Mouse (Mus musculus): ENCODE measurements around the gene Ece1.
"Not testable (repeated sequence)": the region's sequence is repeated elsewhere in the genome, so short reads cannot be mapped to it uniquely, and the experiment has no call there.

Ece1 gene

DNA sequence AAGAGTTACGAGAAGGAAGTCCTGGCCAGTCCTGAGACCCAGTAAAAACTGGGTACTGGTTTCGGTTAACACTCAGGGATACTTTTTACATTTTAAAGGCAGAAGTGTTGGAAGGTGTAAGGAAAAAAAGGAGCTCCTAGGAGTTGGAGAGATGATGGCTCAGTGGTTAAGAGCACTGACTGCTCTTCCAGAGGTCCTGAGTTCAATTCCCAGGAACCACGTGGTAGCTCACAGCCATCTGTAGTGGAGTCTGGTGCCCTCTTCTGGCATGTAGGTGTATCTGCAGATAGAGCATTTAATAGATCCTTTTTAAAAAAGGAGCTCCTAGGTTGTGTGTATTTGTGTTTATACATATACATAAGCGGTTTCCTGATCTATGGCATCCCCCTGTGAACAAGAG, 83.3 kb downstream of the Ece1 start:
- DNase-seq: no peak

DNA sequence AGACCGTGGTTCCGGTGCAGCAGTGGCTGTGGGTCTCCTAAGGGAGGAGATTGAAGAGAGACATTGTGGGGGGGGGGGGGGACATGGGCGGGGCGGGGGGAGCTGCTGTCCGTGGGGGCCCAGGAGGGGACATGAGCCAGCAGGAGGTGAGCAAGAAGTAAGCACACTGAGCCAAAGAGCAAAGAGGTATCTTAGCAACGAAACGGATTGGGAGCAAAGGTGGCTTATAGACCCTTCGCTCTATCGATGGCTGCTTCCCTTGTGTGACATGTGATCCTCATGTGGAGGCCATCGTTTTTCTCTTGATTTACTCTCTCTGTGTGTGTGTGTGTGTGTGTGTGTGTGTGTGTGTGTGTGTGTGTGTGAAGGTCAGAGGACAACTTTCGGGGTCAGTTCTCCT, 84.4 kb downstream of the Ece1 start:
- DNase-seq: no peak

DNA sequence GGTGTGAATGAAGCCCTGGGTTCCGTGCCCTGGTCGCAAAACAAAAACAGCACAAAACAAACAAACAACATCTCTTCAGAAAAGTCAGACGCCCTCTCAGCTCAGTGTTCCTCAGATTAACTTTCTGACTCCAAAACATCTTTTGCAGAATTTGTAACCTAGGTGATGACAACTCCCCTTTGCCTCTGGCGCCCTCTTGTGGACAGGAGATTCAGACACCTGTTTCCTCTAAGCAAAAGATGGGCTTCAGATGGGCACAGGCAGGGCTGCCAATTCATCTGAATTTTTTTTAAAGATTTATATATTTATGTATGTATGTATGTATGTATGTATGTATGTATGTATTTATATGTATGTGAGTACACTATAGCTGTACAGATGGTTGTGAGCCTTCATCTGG, 90.8 kb downstream of the Ece1 start:
- DNase-seq: peak; percentile 73

DNA sequence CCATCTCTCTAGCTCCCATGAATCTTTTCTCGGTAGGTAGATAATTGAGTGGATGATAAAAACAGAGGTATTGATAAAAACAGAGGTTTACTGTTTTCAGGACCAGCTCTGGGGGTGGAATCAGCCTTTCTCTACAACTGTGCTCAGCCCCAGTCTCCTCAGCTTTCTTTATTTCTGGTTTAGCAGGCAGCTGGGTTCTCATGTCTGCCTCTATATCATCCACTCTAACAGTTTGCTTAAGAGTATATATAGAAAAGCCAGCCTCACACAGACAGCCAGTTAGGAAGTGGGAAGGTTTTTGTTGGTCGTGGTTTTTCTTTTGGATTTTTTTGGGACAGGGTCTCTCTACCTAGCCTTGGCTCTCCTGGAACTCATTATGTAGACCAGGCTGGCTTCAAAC, 92.1 kb downstream of the Ece1 start:
- no peak for DNase-seq

DNA sequence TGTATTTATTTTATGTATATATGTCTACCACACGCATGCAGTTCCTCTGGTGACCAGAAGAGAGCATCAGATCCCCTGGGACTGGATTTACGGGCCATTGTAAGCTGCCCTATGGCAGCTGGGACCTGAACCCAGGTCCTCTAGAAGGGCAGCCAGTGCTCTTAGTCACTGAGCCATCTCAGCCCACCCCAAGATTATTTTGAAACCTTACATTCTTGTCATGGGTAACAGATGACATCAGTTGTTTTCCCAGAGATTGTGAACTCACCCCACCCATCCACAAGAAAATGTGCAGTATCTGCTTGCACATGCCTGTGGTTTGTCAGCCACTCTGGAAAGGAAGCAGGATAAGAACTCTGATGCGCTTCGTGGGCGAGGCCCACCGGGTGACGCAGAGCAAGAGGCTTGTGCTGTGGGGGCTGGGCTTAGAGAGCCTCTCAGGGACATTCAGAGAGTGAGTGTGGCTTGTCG, 92.9 kb downstream of the Ece1 start:
- DNase-seq: no peak

DNA sequence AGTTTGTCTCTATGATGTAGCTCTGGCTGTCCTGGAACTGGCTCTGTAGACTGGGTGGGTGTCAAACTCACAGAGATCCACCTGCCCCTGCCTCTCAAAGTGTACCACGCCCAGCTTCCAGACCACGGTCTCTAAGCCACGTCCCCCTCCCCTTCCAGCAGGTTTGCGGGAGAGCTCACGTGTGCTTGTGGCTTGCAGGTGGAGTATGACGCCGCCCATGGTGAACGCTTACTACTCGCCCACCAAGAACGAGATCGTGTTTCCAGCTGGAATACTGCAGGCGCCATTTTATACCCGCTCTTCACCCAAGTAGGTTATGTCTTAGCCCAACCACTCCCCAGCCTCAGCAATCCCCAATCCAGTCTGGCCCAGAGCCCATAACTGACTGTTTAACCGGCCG, 94.2 kb downstream of the Ece1 start:
- DNase-seq: no peak

DNA sequence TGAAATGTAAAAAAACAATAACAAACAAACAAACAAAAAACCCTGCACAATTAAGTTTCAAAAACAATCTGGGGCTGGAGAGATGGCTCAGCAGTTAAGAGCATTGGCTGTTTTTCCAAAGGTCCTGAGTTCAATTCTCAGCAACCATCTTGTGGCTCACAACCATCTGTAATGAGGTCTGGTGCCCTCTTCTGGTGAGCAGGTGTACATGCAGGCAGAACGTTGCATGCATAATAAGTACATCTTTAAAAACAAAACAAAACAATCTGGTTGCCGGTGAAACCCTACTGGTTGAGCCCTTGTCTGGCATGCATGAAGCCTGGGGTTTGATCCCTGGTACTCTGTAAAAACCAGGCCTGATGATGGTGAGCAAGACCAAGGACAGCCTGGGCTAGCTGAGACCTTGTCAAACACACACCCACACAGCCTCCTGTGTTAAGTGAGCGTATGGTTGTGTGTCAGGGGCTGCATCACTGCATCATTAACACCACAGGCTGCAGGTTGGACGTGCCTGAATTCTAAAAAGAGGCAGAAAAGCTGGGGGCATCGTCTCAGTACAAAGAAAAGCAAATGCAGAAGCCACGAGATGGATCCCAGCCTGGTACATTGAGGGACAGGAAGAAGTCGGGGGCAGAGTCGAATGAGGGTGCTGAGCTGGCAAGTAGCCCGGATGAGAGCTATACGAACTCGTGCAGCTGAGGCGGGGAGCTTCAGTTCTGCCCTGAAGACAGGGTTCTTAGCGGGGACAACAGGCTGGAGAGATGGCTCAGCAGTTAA, 98.0 kb downstream of the Ece1 start:
- DNase-seq: no peak

DNA sequence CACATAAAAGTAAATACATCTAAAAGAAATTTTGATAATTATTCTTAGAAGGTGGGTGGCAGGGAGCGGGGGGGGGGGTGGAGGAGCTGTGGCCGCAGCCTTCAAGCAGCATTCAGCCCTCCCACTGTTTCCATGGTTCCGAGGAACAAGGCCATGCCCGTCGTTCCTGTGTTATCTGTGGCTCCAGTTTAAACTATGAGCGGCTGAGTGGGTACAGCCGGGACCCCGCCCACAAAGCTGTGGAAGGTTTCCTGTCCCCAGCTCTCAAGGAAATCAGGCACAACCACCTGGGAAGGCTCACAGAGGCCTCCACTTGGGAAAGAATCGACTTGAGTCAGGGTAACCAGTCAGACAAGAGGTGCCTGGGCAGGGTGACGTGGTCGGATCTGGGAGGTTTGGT, 98.7 kb downstream of the Ece1 start:
- DNase-seq: no peak

DNA sequence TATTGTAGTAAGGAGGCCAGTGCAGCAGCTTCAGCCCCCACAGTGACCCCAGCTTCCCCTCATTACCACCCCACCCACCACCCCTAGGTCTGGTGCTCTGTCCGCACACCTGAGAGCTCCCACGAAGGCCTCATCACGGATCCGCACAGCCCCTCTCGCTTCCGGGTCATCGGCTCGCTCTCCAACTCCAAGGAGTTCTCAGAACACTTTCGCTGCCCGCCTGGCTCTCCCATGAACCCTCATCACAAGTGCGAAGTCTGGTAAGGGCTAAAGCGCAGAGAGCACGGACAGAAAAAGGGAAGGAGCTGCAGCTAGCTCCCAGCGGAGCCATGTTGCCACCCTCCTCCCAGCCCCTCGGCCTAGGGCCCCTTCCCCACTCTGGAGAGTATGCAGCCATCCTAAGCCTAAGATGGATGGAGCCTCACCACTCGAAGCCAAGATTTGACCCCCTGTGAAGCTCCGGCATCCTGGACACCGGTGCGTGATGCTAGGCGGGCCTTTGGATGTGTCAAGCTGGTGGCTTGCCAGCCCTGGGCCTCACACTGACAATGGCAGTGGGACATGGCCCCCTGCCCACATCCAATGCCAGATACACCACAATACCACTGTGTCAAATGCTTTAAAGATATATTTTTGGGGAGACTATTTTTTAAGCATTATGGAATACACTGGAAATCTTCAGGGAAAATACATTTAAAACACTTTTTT, 100.8 kb downstream of the Ece1 start:
- no peak for DNase-seq

DNA sequence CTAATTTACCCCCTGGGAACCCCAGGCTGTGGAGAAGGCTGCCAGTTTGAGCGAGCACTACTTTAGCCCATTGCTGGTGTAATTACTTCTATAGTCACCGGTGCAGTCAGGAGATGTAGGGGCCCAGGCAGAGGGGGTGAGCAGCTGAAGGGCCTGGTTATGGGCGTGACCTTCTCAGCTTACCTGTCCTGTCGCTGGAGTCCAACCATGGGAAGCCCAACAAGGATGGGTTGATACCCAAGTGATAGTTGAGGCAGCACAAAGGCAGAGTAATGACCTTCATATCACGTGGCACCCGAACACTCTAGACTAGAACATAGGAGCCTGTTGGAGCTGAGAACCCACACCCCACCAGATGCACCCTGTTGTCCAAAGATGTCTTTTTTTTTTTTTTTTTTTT, 101.4 kb downstream of the Ece1 start:
- DNase-seq: no peak

DNA sequence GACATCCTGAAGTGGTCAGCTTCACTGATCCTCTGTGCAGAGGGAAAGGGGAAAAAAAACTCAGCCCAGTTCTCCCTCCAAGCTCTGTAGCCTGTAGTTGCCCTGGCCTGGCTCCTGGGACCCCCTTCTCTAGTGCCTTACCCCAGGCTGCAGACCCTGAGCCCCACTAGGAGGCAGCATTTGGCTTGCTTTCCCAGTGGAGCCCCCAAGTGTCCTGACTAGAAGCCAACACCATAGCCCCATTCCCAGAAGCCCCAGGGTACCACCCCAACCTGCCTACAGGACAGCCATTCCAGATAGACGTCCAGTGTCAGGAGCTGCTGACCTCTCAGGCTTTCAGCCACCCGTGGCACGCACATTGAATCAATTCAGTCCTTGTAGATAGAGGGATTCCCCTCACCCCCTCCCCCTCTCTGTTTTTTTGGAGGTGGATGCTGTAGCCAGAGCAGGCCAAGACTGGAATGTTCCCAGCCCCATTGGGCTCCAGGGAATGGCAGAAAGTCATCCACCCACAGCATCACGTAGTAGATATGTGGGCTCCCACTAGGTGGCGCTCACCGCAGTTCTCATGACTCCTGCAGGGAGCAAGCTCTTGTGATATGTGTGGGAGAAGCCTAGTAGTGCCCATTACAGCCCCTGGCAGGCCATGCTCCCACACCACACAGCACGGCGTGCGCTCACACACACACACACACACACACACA, 102.0 kb downstream of the Ece1 start:
- DNase-seq: peak; percentile 79

DNA sequence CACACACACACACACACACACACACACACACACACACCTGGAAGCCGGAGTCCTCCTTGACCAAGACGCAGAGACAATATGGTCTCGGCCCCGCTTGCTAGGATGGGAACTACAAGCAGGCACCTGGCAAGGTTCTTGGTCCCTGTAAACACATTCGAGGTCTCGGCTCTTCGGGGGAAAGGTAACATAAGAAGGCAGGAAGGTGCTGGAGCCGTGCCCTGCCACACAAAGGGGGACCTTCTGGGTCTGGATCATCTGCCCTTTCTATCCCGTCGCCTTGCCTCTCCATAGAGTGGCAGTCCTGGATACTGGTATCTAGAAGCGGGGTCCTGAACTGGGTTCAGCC, 102.5 kb downstream of the Ece1 start:
- DNase-seq: no peak

DNA sequence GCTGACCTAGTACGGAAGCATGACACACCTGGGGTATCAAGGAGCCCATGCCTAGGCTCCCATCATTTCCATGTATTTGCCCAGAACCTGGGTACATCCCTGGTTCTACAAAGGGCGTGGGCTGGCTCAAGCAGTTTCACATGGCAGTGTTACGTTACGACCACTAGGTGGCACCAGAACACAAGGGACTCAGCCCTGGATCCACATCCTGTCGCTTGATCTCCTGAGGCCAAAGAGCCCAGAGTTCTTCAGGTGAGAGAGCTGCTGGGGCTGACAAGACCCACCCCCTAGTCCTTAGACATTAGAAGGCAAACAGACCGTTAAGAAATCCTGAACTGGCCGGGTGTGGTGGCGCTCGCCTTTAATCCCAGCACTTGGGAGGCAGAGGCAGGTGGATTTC, 106.2 kb downstream of the Ece1 start:
- DNase-seq: peak; percentile 73

DNA sequence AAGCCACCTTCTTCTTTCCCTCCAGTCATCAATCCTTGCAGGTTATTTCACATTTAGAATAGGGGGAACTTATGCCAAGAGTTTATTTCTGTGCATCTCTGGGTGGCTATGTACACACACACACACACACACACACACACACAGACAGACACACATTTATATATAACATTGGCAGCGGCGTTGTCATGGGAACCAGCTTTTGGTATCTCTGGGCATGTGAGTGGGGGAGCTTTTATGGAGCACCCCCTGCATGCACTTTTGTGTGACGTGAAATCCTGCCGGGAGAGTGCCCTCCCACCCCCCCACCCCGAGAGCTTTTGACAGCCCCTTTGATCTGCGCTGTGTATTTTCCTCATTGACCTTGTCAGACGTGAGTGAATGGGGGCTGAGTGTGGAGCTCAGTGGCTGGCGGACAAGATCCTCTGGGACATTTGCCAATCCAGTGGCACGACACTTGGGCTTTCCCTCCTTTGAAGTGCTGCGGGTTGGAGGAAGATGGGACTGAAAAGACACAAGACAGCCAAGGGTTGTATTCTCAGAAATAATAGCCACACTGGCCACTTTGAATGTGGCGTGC, 108.7 kb downstream of the Ece1 start:
- not testable (repeated sequence) for DNase-seq

DNA sequence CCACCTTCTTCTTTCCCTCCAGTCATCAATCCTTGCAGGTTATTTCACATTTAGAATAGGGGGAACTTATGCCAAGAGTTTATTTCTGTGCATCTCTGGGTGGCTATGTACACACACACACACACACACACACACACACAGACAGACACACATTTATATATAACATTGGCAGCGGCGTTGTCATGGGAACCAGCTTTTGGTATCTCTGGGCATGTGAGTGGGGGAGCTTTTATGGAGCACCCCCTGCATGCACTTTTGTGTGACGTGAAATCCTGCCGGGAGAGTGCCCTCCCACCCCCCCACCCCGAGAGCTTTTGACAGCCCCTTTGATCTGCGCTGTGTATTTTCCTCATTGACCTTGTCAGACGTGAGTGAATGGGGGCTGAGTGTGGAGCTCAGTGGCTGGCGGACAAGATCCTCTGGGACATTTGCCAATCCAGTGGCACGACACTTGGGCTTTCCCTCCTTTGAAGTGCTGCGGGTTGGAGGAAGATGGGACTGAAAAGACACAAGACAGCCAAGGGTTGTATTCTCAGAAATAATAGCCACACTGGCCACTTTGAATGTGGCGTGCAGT, 112.9 kb downstream of the Ece1 start:
- not testable (repeated sequence) for DNase-seq

DNA sequence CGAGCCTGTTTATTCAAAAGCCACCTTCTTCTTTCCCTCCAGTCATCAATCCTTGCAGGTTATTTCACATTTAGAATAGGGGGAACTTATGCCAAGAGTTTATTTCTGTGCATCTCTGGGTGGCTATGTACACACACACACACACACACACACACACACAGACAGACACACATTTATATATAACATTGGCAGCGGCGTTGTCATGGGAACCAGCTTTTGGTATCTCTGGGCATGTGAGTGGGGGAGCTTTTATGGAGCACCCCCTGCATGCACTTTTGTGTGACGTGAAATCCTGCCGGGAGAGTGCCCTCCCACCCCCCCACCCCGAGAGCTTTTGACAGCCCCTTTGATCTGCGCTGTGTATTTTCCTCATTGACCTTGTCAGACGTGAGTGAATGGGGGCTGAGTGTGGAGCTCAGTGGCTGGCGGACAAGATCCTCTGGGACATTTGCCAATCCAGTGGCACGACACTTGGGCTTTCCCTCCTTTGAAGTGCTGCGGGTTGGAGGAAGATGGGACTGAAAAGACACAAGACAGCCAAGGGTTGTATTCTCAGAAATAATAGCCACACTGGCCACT, 117.1 kb downstream of the Ece1 start:
- not testable (repeated sequence) for DNase-seq

DNA sequence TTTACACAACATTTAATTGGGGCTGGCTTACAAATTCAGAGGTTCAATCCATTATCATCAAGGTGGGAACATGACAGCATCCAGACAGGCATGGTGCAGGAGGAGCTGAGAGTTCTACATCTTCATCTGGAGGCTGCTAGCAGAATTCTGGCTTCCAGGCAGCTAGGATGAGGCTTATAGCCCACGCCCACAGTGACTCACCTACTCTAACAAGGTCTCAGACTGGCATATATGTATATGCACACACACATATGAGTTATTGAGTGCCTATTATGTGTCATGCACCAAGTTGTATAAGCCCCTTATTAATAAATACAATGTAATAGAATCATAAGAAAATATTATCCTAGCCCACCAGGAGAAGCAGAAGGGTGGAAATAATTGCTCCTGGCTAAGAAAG, 120.8 kb downstream of the Ece1 start:
- no peak for DNase-seq

DNA sequence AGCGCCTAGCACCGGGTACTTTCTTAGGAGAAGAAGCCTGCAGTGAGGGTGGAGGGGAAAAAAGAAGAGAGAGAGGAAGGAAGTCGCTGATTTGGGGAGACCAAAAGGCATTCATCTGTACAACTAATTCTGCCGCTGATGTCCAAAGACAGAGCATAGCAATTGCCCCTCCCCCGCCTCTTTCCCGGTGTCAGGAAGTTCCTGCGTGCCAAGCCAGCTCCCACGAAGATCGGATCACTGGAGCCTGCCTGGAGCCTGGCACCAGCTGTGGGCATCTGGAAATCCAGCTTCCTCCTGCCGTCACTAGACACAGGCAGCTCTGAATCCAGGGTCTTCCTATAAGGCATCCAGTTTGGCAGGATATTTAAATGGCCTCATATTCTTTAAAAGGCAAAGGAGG, 122.2 kb downstream of the Ece1 start:
- no peak for DNase-seq

DNA sequence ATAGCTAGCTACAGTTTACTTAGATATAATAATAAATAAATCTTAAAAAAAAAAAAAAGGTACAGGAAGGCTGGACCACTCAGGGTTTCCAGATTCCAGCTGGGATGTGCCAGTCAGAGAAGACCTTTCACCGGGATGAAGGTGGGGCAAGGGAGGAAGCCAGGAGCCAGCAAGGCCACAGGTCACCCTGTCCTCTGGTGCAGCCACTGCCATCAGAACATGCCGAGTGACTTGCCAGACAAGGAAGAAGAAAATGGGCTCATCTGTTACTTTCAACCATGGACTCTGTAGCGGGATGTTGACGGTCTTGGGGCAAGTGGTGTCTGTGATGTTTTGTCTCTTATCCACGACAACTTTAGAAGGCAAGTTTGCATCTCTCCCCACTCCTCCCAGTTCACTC, 122.7 kb downstream of the Ece1 start:
- no peak for DNase-seq

DNA sequence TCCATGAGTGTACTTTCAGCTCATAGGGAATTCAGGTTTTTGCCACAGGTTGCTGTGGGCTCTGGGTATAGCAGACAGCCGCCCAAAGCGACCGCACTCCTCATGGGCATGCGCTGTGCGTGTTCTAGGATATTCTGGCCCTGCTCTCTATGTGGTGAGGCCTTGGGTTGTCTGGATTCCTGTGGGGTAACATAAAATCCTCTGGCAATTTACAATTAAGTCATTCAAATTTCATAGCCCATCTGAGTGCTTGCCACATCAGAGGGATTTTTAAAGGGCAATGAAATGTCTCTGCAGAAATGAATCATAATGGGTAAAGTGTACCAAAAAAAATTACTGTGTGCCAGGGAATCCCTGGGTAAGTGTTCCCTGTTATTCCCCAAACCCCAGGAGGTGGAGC, 127.4 kb downstream of the Ece1 start:
- no peak for DNase-seq

DNA sequence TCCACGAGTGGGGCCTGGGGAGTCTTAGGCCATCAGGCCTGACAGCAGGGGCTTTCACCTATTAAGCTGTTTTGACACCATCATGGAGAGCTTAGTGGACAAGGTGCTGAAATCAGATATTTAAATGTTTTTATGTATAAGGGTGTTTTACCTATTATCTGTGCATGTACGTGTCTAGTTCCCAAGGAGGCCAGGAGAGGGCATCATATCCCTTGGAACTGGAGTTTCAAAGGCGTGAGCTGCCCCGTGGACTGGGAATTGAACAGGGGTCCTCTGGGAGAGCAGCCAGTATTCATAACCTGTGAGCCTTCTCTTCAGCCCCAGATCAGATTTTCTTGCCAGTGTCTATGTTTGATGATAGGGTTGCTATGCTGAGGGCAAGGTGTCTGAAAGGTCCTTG, 128.4 kb downstream of the Ece1 start:
- no peak for DNase-seq

DNA sequence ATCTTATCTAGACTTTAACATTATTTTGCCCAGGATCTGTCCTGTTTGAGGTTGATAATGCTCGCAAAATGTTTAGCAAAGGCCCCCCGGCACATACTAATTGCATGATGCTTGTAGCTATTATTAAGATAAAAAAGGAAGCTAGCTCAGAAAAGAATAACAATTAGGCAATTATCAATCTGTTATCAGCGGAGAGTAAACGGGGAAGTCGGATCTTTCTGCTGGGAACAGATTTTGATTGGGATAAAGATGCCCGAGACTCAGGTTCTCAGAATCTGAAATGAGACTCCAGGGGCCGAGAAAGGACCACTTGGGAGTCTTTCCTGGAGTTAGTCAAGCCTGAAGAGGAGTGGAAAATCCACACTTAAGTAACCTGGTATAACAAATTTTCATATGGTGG, 129.2 kb downstream of the Ece1 start:
- no peak for DNase-seq

DNA sequence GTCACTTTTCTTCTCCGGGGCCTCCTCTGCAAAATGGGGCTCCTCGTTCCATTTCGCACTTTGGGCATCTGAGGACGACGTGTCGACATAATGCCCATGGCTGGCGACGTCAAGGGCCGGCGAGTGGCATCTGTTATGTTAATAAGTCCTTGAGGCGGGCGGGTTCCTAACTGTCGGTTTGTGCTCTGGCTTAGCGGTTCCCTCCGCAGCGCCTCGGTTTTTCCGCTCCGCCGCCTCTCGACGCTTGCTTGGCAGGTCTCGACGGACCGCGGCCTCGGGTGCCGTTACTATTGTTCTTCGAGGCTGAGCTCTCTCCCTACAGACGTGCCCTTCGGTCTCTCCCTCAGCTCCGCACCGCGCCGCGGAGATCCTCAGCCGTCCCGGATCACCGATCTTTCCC, 130.9 kb downstream of the Ece1 start, which contains the start of gene Eif4g3:
Gene Eif4g3, plus strand, starts transcription at position 133 of the 400 bp plus-strand sequence.
- DNase-seq: no peak
